Mouse (Mus musculus): ENCODE measurements at regions not wholly inside any gene's neighbourhood (a gene's known extent, or its start where the extent isn't known, plus 50 kb on each side); places are given as distances from the start of the nearest gene placed in this dataset.

DNA sequence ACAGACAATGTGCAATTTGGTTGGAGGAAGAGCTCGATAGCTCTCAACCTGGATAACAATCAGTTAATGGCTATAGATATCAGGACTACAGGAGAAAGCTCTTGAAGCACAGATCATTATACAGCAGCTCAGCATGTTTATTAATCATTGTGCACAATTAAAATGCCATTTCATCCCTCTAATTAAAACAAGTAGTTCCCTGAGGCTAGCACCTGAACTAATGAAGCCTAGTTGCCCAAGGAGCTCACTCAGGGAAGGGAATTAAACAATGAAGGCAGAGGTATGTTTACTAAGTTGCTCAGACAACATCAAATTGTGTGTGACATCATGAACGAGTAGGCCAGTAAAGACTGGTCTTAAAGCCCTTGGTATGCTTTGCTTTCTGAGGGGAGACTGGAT lies 210.3 kb upstream of the Etaa1 start:
- DNase-seq, result no peak

DNA sequence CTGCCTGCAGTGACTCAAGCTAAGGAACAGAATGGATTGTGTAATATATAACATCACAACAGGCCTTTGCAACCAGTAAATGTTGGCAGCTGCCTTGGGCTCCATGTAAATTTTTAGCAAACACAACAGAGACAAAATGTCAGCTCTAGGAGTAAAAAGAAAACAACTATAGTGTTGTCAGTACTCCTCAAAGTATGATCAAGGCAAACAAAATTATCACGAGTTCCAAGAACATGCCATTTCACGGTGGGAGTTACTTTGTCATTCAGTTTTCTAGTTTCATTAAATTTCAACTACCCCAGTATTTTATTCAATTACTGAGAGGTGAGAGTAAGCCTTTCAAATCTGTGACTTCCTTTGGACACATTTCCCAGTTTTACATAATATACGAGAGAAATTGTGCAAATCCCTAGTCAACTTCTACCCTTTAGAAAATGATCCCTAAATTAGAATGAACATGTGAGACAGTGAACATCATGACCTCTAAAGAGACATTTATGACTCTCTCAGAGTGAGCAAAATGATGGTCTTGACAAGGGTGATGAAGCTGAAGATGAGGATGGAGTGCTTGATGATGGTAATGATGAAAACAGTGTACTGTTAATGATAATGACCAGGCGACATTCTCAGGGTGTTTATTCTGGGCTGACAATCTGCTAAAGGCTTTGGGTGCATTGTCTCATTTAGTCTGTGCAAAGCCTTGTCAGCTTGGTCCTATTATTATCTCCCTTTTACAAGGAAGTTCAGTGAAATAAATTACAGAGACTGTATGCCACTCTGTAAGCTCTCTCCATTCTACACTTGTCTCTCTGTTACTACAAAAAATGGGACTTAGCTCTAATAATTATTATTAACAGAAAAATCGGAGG lies 209.7 kb upstream of the Etaa1 start:
- no peak for DNase-seq

GRCm38 (mm10) chr11:18156506-18156905 lies 202.8 kb upstream of the Etaa1 start:
- DNase-seq, result peak; percentile 52

- peak; percentile 88 for DNase-seq
Measured at GRCm38 (mm10) chr11:18151788-18152563, 198.3 kb upstream of the Etaa1 start.

DNA sequence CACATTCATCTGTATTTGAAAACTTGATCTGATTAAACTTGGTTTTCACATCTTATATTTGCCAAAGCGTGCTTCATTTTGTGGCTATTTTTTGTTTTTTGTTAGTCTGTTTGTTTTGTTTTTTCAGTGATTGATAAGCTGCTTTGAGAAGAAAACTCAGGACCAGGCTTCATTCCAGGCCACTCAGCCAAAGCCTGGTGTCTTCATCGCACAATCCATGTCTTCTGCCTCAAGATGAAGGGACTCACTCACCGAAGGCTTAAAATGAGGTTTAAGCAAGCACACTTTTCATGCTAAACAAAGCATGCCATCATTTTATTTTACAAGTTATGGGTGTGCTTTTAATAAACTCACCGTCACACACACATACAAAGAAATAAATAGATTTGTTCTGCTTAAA lies 197.7 kb upstream of the Etaa1 start:
- DNase-seq, result no peak

DNA sequence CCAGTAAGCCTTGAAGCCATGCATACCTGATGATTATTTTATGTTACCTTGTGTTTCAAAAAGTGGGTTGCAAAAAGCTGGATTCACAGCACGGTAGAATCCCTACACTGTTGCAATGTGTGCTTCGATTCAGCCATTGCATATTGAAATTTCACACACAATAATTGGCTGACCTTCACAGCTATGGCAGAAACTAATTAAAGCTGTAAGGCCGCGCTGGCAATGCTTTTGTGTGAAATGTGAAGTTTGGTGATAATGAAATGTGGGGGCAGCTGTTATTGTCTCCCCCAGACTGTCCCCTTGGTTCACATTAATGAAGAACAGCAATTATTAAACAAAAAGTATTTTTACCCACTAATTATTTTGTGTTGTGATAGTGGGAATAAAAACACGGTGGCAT lies 173.8 kb upstream of the Etaa1 start:
- no peak for DNase-seq

DNA sequence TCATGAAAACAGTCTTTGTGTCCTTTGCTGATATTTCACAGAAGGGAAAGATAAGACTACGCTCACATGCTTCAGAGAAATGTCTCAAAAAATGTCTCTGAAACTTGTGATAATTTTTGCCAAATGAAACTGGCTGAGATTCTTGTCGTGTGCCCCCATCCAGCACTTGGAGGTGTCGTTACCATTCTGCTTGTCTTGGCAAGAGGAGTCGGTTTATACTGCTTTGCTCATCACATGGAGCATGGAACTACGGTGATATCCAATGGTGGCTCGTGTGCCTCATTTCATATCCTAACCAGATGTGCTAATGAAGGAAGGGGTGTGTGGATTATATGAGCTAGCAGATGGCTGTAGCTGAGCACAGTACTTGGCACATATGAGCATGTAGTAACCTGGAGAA lies 169.4 kb upstream of the Etaa1 start:
- DNase-seq, result no peak

GRCm38 (mm10) chr11:18122616-18123015 lies 168.9 kb upstream of the Etaa1 start:
- DNase-seq, result no peak

GRCm38 (mm10) chr11:18115693-18116450 lies 162.2 kb upstream of the Etaa1 start:
- DNase-seq, result peak; percentile 24

- DNase-seq, result peak; percentile 37
Measured at GRCm38 (mm10) chr11:18102841-18103240, 149.2 kb upstream of the Etaa1 start.

DNA sequence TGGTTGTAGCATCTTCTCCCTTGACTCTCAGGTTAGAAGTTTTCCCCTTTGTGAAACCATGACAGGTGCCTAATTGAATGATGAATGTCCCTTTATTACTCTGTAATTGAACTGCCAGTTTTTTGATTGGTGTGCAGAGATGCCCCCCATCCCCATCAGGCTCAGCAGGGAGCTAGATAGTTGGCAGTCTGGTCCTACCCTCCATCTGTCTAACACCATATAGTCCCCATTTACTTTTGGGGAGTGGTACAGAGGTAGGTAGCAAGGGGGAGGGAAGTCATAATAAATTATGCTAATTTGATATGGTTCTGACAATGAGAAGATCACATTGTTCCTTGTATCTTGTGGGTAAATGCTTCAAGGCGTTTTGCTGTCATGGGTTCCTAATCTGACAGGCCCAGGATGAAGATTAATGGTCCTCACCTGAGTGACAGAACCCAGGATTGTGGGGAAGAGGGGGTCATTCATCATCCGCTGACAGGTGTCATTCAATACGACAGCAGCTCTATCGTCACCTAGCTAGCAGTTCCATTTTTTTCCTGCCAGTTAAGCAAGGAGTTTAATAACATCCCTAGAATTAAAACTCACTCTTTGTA lies 122.3 kb upstream of the Etaa1 start:
- no peak for DNase-seq

DNA sequence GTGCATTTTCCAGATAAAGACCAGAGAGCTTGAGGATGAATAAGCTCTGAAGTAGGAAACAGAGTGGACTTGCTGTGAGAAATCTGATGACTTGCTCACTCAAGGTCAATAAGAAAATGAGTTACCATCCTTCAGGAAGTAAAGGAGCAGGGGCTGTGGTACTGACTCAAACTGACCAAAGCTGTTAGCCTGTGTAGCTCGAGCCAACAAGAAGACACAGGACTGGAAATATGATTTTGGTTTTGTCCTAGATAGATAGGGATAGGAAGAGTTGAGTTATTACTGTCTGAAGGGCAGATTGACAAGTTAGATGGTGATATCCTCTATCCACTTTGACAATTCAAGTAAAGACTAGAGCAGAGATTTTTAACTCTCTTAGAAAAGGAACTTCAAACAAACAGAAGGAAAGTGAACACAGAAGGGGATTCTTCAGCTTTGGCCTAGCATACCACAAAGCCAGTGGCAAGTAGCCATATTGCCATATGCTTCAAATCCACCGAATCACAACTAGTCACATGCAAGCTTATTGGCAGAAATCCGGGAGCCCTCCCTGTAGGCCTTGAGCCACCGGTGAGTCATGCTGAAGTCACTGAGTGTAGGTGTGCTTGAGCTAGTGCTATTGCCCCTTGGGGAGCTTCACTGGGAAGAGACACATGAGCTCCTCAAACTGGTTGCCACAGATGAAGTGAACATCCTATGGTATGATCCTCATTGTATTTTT lies 117.1 kb upstream of the Etaa1 start:
- peak; percentile 47 for DNase-seq

DNA sequence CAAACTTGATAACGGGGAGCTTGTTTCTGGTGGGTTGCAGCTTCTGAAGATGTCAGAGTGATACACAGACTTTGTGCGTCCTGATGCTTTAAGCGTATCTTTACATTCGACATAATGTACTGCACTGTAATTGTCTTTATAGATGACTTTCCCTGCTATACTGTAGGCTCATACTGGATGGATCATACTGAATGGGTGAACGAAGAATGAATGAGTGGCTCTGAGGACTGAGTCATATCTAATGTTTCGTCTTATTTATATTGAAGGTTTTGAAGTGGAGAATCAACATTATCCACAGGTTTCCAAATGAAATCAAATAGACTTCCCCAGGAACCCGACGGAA lies 116.3 kb upstream of the Etaa1 start:
- DNase-seq, result no peak

GRCm38 (mm10) chr11:18069348-18070031 lies 115.8 kb upstream of the Etaa1 start:
- no peak for DNase-seq

GRCm38 (mm10) chr11:18068085-18068484 lies 114.4 kb upstream of the Etaa1 start:
- DNase-seq, result no peak

DNA sequence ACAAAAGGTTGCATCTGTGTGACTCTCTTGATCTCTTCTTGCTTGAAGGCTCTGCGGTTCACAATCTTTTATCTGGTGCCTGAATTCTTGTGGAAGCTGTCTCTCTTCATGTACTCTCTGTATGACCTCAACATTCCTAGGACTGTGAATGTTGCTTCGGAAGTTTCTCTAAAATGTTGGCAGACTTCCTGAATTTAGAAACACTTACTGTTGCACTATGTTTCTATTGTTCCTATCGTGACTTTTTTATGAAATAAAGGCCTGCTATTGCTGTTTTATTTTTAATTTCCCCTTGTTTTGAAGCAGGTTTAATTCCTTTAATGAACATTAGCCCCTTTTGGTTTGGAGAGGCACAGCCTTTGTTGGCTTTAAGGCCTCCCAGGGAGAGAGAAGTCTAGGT lies 114.0 kb upstream of the Etaa1 start:
- DNase-seq, result no peak

- no peak for DNase-seq
Measured at GRCm38 (mm10) chr11:18041589-18041988, 87.9 kb upstream of the Etaa1 start.

GRCm38 (mm10) chr11:18031049-18031448 lies 77.4 kb upstream of the Etaa1 start:
- DNase-seq, result no peak

- no peak for DNase-seq
Measured at GRCm38 (mm10) chr11:18022065-18022464, 68.4 kb upstream of the Etaa1 start.

DNA sequence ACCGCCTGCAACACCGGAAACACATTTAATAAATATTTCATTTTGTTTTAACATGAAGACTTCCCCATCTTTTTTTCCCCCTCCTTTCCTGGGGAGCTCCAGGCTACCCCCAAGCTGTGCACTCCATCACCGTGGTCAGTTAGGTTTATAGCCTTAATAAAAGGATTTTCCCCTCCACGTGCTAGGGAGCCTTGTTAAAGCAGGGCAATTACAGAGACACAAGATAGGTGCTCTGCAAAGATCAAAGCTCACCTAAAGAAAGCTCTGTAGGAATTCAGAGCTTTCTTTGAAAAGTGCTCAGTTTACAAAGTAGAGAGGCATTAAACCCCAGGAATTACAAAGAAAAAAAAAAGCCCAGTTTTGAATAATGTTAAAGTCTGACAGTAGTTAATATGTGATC lies 61.6 kb upstream of the Etaa1 start:
- DNase-seq, result no peak

GRCm38 (mm10) chr11:18014610-18015009 lies 60.9 kb upstream of the Etaa1 start:
- DNase-seq, result no peak
